Mouse (Mus musculus): ENCODE measurements around the gene Matn1.

Gene Matn1

DNA sequence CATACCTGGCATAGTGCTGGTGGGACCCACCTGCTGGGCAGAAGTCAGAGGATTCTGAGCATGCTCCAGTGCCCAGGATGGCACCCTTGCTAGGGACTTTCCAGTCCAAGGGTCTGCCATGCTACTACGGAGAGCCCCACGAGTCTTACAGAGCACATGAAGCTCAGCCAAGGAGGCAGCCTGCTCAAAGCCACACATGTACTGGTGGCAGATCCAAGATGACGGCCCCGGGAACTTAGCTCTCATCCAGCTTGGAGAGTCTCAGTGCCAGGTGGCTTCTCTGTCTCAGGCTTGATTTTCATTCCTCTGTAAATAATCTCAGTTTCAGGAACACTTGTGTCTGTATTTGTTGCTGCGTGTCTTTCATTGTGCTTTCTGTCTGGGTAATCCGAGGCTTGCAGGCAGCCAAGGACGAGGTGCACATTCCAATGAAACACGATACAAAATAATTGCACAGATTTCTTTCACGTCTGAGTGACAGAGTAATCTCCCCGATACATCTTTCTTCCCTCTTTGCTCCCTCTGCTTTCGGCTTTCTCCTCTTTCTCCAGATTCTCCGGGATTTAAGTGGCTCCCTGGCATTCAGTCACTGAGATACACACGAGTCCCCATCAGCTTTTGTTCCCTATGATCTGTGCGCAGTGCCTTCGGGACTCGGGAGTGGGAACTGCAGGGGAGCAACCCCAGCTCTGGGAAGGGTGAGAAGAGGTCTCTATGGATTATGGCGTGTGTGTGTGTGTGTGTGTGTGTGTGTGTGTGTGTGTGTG is 40.4 kb downstream of the Matn1 start:
- DNase-seq (ENCODE audit: low spot score in 2 of 2), result no peak

DNA sequence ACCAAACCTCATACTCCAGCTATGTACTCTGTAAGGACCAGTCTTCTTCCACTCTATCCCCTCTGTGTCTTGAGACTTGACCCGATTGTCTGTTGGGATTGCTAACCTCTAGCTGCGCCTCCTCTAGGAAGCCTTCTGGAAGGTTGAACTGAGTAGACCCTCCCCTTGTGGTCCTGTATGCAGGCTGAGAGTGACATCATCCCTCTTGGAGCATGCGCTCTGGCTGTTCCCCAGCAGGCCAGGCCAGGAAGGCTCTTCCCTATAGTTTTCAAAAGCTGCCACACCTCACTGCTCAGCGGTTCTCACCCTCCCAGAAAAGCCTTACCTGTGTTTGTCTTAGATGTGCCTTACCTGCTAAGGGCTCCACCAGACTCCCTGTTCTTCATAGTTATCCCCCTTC is 42.9 kb downstream of the Matn1 start:
- no peak for DNase-seq (ENCODE audit: low spot score in 2 of 2)

DNA sequence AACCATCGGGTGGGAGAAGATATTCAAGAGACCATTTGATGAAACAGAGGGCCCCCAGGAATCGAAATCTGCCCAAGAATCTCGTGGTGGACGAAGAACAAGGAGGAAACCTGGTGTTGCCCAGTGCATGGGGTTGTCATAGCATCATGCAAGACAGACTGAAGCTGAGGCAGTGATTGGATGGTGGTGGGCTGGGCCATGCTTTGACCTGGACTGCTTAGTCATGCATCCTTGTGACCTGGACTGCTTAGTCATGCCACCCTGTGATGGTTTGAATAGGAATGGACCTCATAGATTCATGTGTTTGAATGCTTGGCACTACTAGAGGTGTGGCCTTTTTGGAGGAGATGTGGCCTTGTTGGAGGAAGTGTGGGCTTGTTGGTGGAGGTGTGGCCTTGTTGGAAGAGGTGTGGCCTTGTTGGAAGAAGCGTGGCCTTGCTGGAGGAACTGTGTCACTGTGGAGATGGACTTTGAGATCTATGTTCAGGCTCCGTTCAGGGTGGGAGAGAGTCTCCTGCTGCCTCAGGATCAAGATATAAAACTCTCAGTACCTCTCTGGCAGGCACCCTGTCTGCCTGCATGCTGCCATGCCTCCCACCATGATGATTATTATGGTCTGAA is 44.1 kb downstream of the Matn1 start:
- DNase-seq (ENCODE audit: low spot score in 2 of 2), result no peak

DNA sequence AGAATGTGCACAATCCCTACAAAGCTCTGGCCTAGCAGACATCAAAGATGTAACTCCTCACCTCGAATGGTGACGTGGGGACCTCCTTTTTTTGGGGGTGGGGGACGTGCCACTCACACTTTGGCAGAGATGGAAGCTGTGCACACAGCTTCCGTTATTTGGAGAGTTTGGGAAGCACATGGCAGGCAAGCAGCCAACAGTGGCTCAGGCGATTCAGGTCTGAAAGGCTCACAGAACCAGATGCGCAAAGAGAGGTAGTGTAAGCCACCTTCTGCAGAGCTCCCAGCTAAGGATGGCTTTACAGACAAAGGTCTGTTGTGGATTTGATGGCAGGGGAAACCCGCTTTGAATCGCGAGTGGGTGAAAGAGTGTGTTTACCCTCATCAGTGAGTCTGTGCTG is 45.0 kb downstream of the Matn1 start:
- no peak for DNase-seq (ENCODE audit: low spot score in 2 of 2)

DNA sequence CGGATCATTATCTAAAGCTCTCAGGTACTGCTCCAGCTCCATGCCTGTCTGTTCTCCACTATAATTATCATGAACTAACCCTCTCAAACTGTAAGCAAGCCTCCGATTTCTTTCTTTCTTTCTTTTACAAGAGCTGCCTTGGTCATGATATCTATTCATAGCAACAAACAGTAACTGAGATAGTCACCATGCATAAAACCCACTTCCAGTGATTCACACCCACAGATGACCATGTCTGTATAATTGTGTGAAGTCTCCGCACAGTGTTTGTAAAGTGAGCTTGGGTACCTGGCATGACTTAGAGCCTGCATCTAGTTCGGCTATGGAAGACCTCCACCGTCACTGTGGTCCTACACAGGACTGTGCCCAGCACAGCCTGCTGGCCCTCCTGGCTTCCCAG is 46.8 kb downstream of the Matn1 start:
- DNase-seq (ENCODE audit: low spot score in 2 of 2), result no peak

DNA sequence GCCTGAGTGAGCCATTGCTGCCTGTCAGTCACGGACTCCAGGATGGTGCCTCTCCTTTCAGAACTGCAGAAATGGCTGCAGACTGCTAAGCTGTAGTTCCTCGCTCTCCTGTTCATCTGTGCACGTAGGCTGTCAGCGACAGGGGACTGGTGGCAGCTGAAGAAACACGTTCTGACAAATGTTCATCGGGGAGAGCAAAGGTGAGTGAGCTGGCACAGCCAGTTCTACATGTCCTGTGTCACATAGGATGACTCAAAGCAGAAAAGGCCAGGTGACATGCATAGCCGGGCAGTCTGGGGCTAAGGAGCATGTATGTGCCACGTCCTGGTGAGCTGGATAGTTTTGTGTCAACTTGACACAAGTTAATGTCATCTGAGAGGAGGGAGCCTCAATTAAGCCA is 50.4 kb downstream of the Matn1 start:
- DNase-seq (ENCODE audit: low spot score in 2 of 2), result no peak

DNA sequence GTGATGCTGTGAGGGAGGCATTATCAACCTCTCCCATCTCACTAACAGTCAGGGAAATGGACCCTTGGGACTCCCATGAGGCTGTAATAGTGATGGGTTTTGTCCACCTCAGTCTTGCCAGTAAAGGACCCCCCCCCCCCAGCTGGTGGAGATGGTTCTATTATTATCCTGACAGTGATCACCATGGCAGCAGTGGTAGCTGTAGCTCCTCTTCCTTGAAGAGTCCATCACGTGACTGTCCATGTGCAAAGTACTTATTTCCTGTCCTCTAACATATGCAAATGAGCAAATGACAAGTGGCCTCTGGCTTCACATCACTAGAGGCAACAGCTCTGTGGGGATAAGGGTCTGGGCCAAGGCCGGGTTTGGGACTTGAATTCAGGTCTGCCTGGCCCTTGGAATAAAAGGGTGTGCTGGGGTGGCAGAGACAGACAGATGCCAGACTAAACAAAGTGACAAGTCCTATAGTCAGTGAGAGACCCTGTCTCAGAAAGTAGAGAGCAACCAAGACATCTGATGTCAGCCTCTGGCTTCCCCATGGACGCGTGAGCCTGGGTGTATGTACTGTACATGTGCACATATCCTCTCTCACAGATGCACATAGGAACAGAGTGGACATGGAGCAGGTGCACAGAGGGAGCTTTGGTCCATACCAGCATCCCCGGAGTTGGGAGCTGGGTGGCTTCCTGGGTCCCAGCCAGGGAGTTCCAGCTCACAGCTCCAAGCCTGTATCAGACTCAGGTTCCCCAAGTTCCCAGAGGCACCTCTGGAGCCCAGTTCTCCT is 55.8 kb downstream of the Matn1 start:
- no peak for DNase-seq (ENCODE audit: low spot score in 2 of 2)

DNA sequence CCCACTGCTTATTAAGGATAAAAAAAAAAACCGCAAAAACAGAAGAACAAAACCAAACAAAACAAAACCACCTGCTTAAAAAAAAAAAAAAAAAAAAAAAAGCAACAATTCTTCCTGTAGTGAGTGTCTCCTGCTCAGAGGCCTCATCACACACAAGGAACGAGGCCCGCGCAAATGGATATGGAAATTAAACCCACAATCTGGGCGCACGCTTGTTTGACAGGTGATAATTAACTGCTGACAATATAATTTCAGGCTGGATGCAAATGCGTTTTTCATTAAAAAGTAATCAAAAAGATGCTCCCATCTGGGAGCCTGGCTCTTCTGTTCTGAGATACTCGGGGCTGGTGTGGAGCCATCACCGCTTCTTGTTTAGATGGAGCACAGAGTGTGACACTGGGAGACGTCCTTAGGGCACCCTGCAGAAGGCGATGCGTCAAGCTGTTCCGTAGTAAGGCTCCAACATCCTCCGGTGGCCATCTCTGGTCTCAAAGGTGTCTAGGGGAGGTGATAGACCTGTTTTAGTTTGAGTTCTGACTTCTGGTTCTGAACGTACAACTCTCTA is 56.5 kb downstream of the Matn1 start:
- no peak for DNase-seq (ENCODE audit: low spot score in 2 of 2)
